Mouse (Mus musculus) midbrain, embryonic 15.5 days (tissue): ENCODE results near the gene Ccsap. TPM values are rescaled to one million over a fixed set of nuclear protein-coding genes. Genes with fewer than 3 reads are reported as not detected.

Experiments used
- ATAC-seq: fragments of 200-750 bp; cut with Nextera tagmentation; replicated peaks from 2 replicates; pipeline ENCODE4 v1.8.0; 2017; ENCODE audit warnings: moderate TSS enrichment
- H3K27ac ChIP-seq: fragments of 300-500 bp; sonication (generic); 2 replicates; pipeline ENCODE4 v1.5.1; 2015; ENCODE audit warnings: mild to moderate bottlenecking, inconsistent platforms
- H3K27me3 ChIP-seq: fragments of 300-500 bp; sonication (generic); replicated peaks from 2 replicates; pipeline ENCODE4 v1.6.1; 2015; ENCODE audit warnings: inconsistent platforms
- H3K36me3 ChIP-seq: fragments of 300-500 bp; sonication (generic); replicated peaks from 2 replicates; pipeline ENCODE4 v1.6.1; 2015; ENCODE audit warnings: inconsistent platforms
- H3K4me1 ChIP-seq: fragments of 300-500 bp; sonication (generic); 2 replicates; pipeline ENCODE4 v1.6.1; 2015; ENCODE audit warnings: inconsistent platforms
- H3K4me2 ChIP-seq: fragments of 300-500 bp; sonication (generic); 2 replicates; pipeline ENCODE4 v1.6.1; 2015; ENCODE audit warnings: inconsistent platforms, mild to moderate bottlenecking, moderate library complexity
- H3K4me3 ChIP-seq: fragments of 300-500 bp; sonication (generic); 2 replicates; pipeline ENCODE4 v1.5.1; 2015; ENCODE audit warnings: mild to moderate bottlenecking, inconsistent platforms
- H3K9ac ChIP-seq: fragments of 300-500 bp; sonication (generic); 2 replicates; pipeline ENCODE4 v1.6.1; 2015; ENCODE audit warnings: mild to moderate bottlenecking, inconsistent platforms
- H3K9me3 ChIP-seq: fragments of 300-500 bp; sonication (generic); 2 replicates; pipeline ENCODE4 v1.6.1; 2016; ENCODE audit warnings: inconsistent platforms
- WGBS: fragments of 180-500 bp; shearing (Covaris S2); methylation state at CpG from one replicate; pipeline ENCODE4 v1.1.7; 2015; ENCODE audit warnings: mixed read lengths; 5-methylcytosine and 5-hydroxymethylcytosine counted together
- polyA plus RNA-seq: library from polyadenylated mRNA; unstranded; fragments of >200 nt; fragmentation: Nextera tagmentation; extraction: Ambion mirVana; gene quantifications from 2 replicates; pipeline ENCODE4 v1.2.1, GENCODE M21; 2015

Gene Ccsap
- polyA plus RNA-seq, 1 experiment from 2014 or later, result 5.4 TPM

DNA sequence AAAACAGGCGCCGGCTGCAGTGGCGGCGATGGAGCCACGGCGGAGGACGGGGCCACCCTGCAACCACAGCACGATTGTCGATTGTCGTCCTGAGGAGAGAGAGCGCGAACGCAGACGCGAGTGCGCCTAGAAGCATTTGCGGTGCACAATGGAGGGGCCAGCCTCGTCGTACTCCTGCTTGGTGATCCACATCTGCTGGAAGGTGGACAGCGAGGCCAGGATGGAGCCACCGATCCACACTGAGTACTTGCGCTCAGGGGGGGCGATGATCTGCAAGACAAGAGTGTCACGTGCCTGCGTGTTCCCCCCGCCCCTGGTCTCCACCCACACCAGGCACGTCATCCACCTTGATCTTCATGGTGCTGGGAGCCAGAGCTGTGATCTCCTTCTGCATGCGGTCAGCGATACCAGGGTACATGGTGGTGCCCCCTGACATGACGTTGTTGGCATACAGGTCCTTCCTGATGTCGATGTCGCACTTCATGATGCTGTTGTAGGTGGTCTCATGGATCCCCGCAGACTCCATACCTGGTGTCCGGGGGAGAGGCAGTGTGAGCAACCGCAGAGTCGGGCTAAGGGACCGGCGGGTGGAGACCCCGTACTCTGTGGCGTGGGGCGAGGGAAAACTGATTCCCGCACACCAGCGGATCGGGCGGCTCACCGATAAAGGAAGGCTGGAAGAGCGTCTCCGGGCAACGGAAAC lies 32.0 kb upstream of the Ccsap start:
- Histone ChIP-seq H3K4me1 (peaks cover 17% of the 10 kb centered on the region), H3K9me3 (no peaks in the 10 kb centered on the region), H3K36me3 (no peaks in the 10 kb centered on the region), H3K4me3 (peak overlapping the region; percentile 42), H3K27ac (peak overlapping the region; percentile 70), H3K27me3 (peaks cover 48% of the 10 kb centered on the region), H3K4me2 (peak overlapping the region; percentile 75), H3K9ac (peak overlapping the region; percentile 52)
- under 1% methylated on average over 49 of the region's 49 CpGs for WGBS
- ATAC-seq, result peak; percentile 93

GRCm38 (mm10) chr8:123891271-123891670 lies 31.3 kb upstream of the Ccsap start:
- Histone ChIP-seq H3K4me1 (peaks cover 17% of the 10 kb centered on the region), H3K4me3 (peak overlapping the region; percentile 42), H3K9me3 (no peaks in the 10 kb centered on the region), H3K27ac (peak overlapping the region; percentile 70), H3K36me3 (no peaks in the 10 kb centered on the region), H3K9ac (peak overlapping the region; percentile 52), H3K27me3 (peaks cover 48% of the 10 kb centered on the region), H3K4me2 (peak overlapping the region; percentile 75)
- WGBS, result under 1% methylated on average over 11 of the region's 11 CpGs
- ATAC-seq, result peak; percentile 13; the same call in 1 of the 2 replicates

DNA sequence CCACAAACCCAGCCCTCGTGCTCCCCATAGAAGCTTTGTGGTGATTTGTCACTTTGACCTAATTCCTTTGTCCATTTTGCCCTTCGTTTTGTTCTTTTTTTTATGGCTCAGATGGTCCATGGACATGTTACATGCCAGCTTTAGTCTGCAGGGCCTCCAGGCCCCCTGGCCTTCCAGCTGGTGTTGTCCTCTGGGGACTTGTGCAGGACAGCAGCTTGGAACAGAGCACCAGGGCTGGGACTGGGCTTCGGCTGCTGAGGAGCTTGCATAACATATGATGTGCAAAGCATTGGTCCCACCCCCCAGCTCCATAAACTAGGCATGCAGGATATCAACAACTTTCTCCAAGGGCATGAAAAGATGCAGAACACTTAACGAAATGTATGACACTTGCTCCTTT lies 29.8 kb upstream of the Ccsap start:
- H3K4me1 ChIP-seq, result peaks cover 23% of the 10 kb centered on the region
- H3K36me3 ChIP-seq, result no peaks in the 10 kb centered on the region
- H3K4me3 ChIP-seq, result no peak overlapping the region
- H3K9ac ChIP-seq, result no peak overlapping the region
- WGBS, result 63% methylated on average over 4 of the region's 4 CpGs
- H3K27me3 ChIP-seq, result peaks cover 37% of the 10 kb centered on the region
- H3K4me2 ChIP-seq, result no peak overlapping the region
- no peaks in the 10 kb centered on the region for H3K9me3 ChIP-seq
- no peak for ATAC-seq
- no peak overlapping the region for H3K27ac ChIP-seq

- 90% methylated on average over 2 of the region's 2 CpGs for WGBS
- no peaks in the 10 kb centered on the region for H3K9me3 ChIP-seq
- H3K27me3 ChIP-seq, result peaks cover 18% of the 10 kb centered on the region
- no peak for ATAC-seq
- H3K4me2 ChIP-seq, result no peak overlapping the region
- peaks cover 33% of the 10 kb centered on the region for H3K4me1 ChIP-seq
- H3K36me3 ChIP-seq, result no peaks in the 10 kb centered on the region
- H3K27ac ChIP-seq, result no peak overlapping the region
- H3K4me3 ChIP-seq, result no peak overlapping the region
- H3K9ac ChIP-seq, result no peak overlapping the region
Observed at GRCm38 (mm10) chr8:123887956-123888355, 27.9 kb upstream of the Ccsap start.

- peaks cover 13% of the 10 kb centered on the region for H3K27me3 ChIP-seq
- H3K36me3 ChIP-seq, result no peaks in the 10 kb centered on the region
- H3K9me3 ChIP-seq, result no peaks in the 10 kb centered on the region
- H3K9ac ChIP-seq, result no peak overlapping the region
- no peak for ATAC-seq
- H3K27ac ChIP-seq, result no peak overlapping the region
- peaks cover 25% of the 10 kb centered on the region for H3K4me1 ChIP-seq
- H3K4me2 ChIP-seq, result no peak overlapping the region
- H3K4me3 ChIP-seq, result no peak overlapping the region
- WGBS, result 96% methylated on average over 4 of the region's 4 CpGs
Observed at GRCm38 (mm10) chr8:123887163-123887562, 27.2 kb upstream of the Ccsap start.

DNA sequence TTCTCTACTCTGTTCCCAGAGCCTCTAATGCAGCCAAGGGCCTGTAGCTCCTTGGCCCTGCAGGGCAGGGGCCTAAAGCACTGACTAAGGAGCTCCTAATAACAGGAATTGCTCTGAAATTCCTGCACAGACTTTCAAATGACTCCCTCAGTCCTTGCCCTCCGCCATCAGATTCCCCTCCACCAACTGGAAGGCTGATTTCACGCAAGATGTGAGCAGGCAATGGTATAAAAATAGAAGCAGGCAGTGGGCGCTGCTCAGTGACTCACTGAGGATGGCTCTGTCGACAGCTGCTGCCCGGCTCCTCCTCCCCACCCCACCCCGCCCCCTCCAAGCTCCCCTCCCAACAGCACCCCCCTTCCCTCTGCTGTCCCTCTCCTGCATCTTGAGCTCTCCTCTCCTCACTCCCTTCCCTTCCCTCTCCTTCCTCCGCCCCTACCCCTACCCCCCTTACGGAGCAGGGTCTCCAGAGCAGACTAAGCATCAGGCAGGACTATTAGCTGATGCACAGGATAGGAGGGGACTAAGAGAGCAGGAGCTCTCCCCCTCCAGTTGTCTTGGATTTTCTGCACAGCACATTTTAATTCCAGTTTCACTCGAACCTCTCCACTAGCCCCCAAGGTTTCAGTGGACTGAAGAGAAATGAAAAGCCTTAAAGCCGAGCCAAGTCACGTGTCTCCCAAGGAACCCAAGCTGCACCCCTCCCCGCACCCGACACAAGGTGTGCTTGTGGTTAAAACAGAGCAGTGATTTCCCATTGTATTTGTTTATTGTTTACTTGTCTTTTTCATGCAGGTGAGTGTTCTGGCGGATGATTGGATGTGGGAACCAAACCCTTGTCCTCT lies 24.9 kb upstream of the Ccsap start:
- Histone ChIP-seq H3K27me3 (peaks cover 6% of the 10 kb centered on the region), H3K4me1 (peaks cover 17% of the 10 kb centered on the region), H3K4me3 (peak overlapping the region; percentile 11), H3K4me2 (peak overlapping the region; percentile 39), H3K9me3 (no peaks in the 10 kb centered on the region), H3K27ac (peak overlapping the region; percentile 80), H3K36me3 (no peaks in the 10 kb centered on the region), H3K9ac (no peak overlapping the region; the same call in 1 of the 2 replicates)
- peak; percentile 91 for ATAC-seq
- WGBS, result 5% methylated on average over 13 of the region's 14 CpGs

- Histone ChIP-seq H3K4me1 (peaks cover 17% of the 10 kb centered on the region), H3K36me3 (no peaks in the 10 kb centered on the region), H3K9ac (no peak overlapping the region), H3K27ac (no peak overlapping the region), H3K4me2 (no peak overlapping the region), H3K27me3 (0 out of 2 replicates have a peak, but pooled peaks cover 2% of the 10 kb centered on the region), H3K9me3 (no peaks in the 10 kb centered on the region), H3K4me3 (no peak overlapping the region)
- no peak for ATAC-seq
- 76% methylated on average over 4 of the region's 4 CpGs for WGBS
Observed at GRCm38 (mm10) chr8:123883094-123883493, 23.1 kb upstream of the Ccsap start.

GRCm38 (mm10) chr8:123882412-123882811 lies 22.4 kb upstream of the Ccsap start:
- 80% methylated on average over 2 of the region's 2 CpGs for WGBS
- H3K9me3 ChIP-seq, result no peaks in the 10 kb centered on the region
- H3K27ac ChIP-seq, result no peak overlapping the region
- H3K4me3 ChIP-seq, result no peak overlapping the region
- H3K4me2 ChIP-seq, result no peak overlapping the region
- 0 out of 2 replicates have a peak, but pooled peaks cover 2% of the 10 kb centered on the region for H3K27me3 ChIP-seq
- H3K9ac ChIP-seq, result no peak overlapping the region
- H3K36me3 ChIP-seq, result no peaks in the 10 kb centered on the region
- peaks cover 17% of the 10 kb centered on the region for H3K4me1 ChIP-seq
- no peak for ATAC-seq

GRCm38 (mm10) chr8:123880821-123881350 lies 20.9 kb upstream of the Ccsap start:
- H3K36me3 ChIP-seq, result no peaks in the 10 kb centered on the region
- no peak overlapping the region for H3K9ac ChIP-seq
- no peak overlapping the region for H3K4me3 ChIP-seq
- H3K9me3 ChIP-seq, result no peaks in the 10 kb centered on the region
- peaks cover 17% of the 10 kb centered on the region for H3K4me1 ChIP-seq
- WGBS, result 59% methylated on average over 4 of the region's 4 CpGs
- no peak for ATAC-seq
- H3K27ac ChIP-seq, result no peak overlapping the region
- no peak overlapping the region for H3K4me2 ChIP-seq
- H3K27me3 ChIP-seq, result 0 out of 2 replicates have a peak, but pooled peaks cover 2% of the 10 kb centered on the region

DNA sequence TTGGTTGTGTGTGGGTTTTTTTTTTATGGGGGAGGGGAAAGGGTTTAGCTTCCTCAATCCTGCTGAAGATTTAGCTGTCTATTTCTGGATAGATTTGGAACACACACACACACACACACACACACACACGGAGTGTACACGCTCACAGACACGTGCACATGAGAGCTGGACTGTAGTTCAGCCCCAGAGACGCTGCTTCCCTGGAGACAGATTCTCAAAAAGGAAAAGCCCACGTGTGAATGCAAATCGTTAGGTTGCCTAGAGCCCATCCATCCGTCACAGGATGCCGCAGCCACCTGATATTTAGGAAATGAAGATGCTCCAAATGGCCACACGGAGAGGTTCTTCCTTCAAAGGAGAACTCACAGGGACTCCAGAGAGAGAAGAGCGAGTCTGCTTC lies 20.3 kb upstream of the Ccsap start:
- H3K4me2 ChIP-seq, result no peak overlapping the region
- H3K4me1 ChIP-seq, result peaks cover 16% of the 10 kb centered on the region
- 65% methylated on average over 10 of the region's 10 CpGs for WGBS
- no peak overlapping the region for H3K9ac ChIP-seq
- H3K9me3 ChIP-seq, result no peaks in the 10 kb centered on the region
- H3K36me3 ChIP-seq, result no peaks in the 10 kb centered on the region
- no peak overlapping the region for H3K27ac ChIP-seq
- ATAC-seq, result no peak
- H3K4me3 ChIP-seq, result no peak overlapping the region
- 0 out of 2 replicates have a peak, but pooled peaks cover 2% of the 10 kb centered on the region for H3K27me3 ChIP-seq

- no peak overlapping the region for H3K4me2 ChIP-seq
- WGBS, result 78% methylated on average over 2 of the region's 2 CpGs
- H3K9ac ChIP-seq, result no peak overlapping the region
- no peaks in the 10 kb centered on the region for H3K36me3 ChIP-seq
- H3K27me3 ChIP-seq, result 0 out of 2 replicates have a peak, but pooled peaks cover 2% of the 10 kb centered on the region
- no peak overlapping the region for H3K4me3 ChIP-seq
- H3K27ac ChIP-seq, result no peak overlapping the region
- ATAC-seq, result no peak
- H3K4me1 ChIP-seq, result no peaks in the 10 kb centered on the region
- H3K9me3 ChIP-seq, result no peaks in the 10 kb centered on the region
Observed at GRCm38 (mm10) chr8:123877865-123878264, 17.9 kb upstream of the Ccsap start.

- no peak for ATAC-seq
- WGBS, result 76% methylated on average over 11 of the region's 11 CpGs
- no peaks in the 10 kb centered on the region for H3K27me3 ChIP-seq
- no peak overlapping the region for H3K27ac ChIP-seq
- H3K9me3 ChIP-seq, result no peaks in the 10 kb centered on the region
- no peaks in the 10 kb centered on the region for H3K4me1 ChIP-seq
- no peaks in the 10 kb centered on the region for H3K36me3 ChIP-seq
- no peak overlapping the region for H3K4me3 ChIP-seq
- no peak overlapping the region for H3K4me2 ChIP-seq
- H3K9ac ChIP-seq, result no peak overlapping the region
Observed at GRCm38 (mm10) chr8:123874324-123874723, 14.3 kb upstream of the Ccsap start.
